Comparison of ENCODE assay signal across 18 mouse cellular contexts in the genomic region with DNA sequence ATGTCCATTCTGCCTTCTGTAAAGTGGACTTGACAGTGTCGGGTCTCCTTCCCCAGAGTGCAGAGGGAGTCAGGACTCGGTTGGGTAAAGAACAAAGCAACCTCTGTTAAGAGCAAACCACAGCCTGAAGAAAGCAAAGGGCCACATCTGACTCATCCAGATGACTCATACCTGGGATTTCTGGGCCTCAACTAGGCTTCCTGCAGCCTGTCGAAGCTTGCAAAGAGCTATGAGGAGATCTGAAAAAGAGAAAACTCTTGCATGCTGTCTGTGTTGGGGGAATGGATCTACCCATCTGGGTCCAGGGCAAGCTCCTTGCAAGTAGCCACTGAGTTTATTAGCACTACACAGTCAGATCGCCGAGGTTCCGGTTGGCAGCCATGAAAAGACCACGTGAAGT.
DNase-seq lines count a peak whose midpoint lies in the region; ATAC-seq and TF ChIP-seq lines count a peak whose summit lies in the region.
"Had no signal": no experiment of that assay in that cellular context is flagged by ENCODE, and none has a peak within 500 bp of the region (broad histone marks: within the 10 kb centered on the region; RNA-seq: fewer than 3 reads in every experiment).

No protein-coding gene starts in this region.

- H3K9me3 ChIP-seq in intestine, postnatal 0 days (ENCODE audit: control insufficient read depth): no peaks in the 10 kb centered on the region
- H3K9me3 ChIP-seq: midbrain, embryonic 15.5 days; neural tube, embryonic 13.5 days had no signal

- no peak for TF ChIP-seq CTCF in intestine, postnatal 0 days (IDR thresholded peaks at IDR 0.05; ENCODE audit: low read depth)

- 56% methylated on average over 7 of the region's 7 CpGs for WGBS in intestine, postnatal 0 days

- H3K27me3 ChIP-seq in intestine, postnatal 0 days (replicated peaks; ENCODE audit: control insufficient read depth, insufficient read depth, low read length): no peaks in the 10 kb centered on the region
- H3K27me3 ChIP-seq: midbrain, embryonic 15.5 days; neural tube, embryonic 13.5 days had no signal

- no peak overlapping the region for H3K9ac ChIP-seq in intestine, postnatal 0 days (ENCODE audit: low read depth, low read length)
- H3K9ac ChIP-seq: midbrain, embryonic 15.5 days; neural tube, embryonic 13.5 days had no signal

- peak; percentile 41 for DNase-seq in right cerebral cortex, adult 18-20 months
- DNase-seq in right cerebral cortex, postnatal 10 days (ENCODE audit: low spot score in 2 of 2): no peak
- DNase-seq in CD4-positive, CD25-positive, alpha-beta regulatory T cell, adult 2 months (ENCODE audit: low read depth, low spot score): peak; percentile 46
- peak; percentile 78 for DNase-seq in brain, adult 2 months (ENCODE audit: low read depth, low spot score)
- no peak for DNase-seq in spleen, adult 18-20 months
- no peak for DNase-seq in yolk sac, embryonic 10.5 days (ENCODE audit: low spot score)
- DNase-seq: cerebellum, adult 9-10 months; gastrocnemius, postnatal 36 days; kidney, postnatal 25 days; retina, postnatal 1 day; thymus, postnatal 4 days had no signal

- H3K36me3 ChIP-seq in intestine, postnatal 0 days (ENCODE audit: control insufficient read depth, insufficient read depth): no peaks in the 10 kb centered on the region
- H3K36me3 ChIP-seq: midbrain, embryonic 15.5 days; neural tube, embryonic 13.5 days had no signal

- no peak overlapping the region for H3K27ac ChIP-seq in intestine, postnatal 0 days (ENCODE audit: low read depth, low read length)
- H3K27ac ChIP-seq: macrophage; midbrain, embryonic 15.5 days; neural tube, embryonic 13.5 days had no signal

- peaks cover 9% of the 10 kb centered on the region for H3K4me1 ChIP-seq in intestine, postnatal 0 days (replicated peaks; ENCODE audit: control insufficient read depth, insufficient read depth, low read length)

- H3K4me3 ChIP-seq in intestine, postnatal 0 days (ENCODE audit: low read depth, low read length): no peak overlapping the region
- H3K4me3 ChIP-seq: midbrain, embryonic 15.5 days; neural tube, embryonic 13.5 days had no signal

- no peak overlapping the region for H3K4me2 ChIP-seq in intestine, postnatal 0 days (replicated peaks; ENCODE audit: low read depth)
- H3K4me2 ChIP-seq: midbrain, embryonic 15.5 days; neural tube, embryonic 13.5 days had no signal

- peak; percentile 66 for ATAC-seq in intestine, postnatal 0 days
- ATAC-seq in cerebellum, adult (ENCODE audit: insufficient number of reproducible peaks, low FRiP score, low TSS enrichment): no peak
- ATAC-seq: forebrain, embryonic 14.5 days; hindbrain, embryonic 16.5 days; midbrain, embryonic 15.5 days had no signal

Comparison
In these comparisons a context has a peak if more than half of its experiments do, and no peak if none do; other contexts are left out.
1. DNase-seq: peak in right cerebral cortex, adult 18-20 months (single experiment), CD4-positive, CD25-positive, alpha-beta regulatory T cell, adult 2 months (single experiment) and brain, adult 2 months (single experiment); none in right cerebral cortex, postnatal 10 days (0 of 2), spleen, adult 18-20 months (0 of 2) and yolk sac, embryonic 10.5 days (single experiment).